Mouse (Mus musculus): Measurements from ENCODE around the gene Pear1.

Gene Pear1

DNA sequence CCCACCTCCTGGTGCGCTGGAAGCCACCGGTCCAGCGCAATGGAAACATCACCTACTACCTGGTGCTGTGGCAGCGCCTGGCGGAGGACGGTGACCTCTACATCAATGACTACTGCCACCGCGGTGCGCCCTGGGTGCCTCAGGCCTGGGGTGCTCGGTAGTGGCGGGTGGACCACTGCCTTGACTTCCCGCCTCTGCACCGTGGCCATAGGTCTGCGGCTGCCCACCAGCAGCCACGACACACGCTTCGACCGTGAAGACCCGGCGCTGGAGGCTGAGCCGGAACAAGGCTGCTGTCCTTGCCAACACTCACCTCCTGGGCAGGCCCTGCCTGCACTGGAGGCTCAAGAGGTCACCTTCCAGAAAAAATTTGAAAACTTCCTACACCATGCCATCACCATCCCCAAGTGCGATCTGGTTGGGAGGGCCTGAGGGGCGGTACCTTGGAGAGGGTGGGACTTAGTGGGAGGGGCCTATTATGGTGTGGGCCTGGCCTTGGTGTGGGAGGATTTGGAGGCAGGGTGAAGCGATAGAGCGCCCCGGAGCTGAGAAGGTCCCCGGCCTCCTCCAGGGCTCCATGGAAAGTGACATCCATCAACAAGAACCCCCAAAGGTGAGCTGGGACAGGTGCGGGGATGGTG lies 14.7 kb downstream of the Pear1 start:
- peak; percentile 65 for DNase-seq (ENCODE audit: low read depth, low spot score)

DNA sequence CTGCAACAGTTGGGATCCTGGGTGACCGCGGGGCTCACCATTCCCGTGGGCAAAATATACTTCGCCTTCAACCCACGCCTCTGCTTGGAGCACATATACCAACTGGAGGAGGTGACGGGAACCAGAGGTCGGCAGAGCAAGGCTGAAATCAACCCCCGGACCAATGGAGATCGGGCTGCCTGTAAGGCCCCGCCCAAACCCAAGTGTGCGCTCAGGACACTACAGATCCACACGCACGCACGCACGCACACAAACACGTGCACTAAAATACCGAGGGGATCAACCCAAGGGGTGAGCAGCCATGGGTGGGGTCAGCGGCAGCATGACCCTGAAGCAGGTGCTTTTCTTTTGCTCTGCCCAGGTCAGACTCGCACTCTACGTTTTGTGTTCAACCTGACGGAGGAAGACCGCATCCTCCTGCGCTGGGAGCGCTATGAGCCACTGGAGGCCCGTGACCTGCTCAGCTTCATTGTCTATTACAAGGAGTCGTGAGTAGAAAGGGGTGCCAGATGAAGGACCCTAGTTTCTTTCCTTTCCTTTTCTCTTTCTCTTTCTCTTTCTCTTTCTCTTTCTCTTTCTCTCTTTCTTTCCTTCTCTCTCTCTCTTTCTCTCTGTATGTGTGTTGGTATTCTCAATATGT lies 19.9 kb downstream of the Pear1 start:
- DNase-seq (ENCODE audit: low read depth, low spot score): peak; percentile 55

DNA sequence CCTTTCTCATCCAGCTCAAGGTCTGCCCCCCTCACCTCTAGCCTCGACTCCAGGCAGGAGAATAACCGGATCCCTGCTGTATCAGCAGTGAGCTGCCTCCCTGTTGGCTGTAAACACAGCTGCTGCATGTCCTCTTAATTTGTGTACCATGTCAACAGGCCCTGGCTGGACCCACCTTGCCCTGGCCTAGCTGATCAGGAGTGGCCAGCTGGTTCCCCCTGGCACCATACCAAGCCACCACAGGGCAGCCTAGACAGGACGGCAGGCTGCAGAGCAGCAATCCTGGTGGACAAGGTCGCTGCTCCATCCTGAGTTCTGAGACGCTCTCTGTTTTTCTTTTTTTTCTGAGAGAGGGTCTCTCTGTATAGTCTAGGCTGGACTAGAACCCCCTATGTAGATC lies 22.4 kb downstream of the Pear1 start:
- DNase-seq (ENCODE audit: low read depth, low spot score): no peak

GRCm38 (mm10) chr3:87796736-87797334 lies 27.3 kb downstream of the Pear1 start, which contains the start of gene Insrr:
Insrr (plus strand) TSS chr3:87796951.
- DNase-seq (ENCODE audit: low read depth, low spot score): peak; percentile 54

DNA sequence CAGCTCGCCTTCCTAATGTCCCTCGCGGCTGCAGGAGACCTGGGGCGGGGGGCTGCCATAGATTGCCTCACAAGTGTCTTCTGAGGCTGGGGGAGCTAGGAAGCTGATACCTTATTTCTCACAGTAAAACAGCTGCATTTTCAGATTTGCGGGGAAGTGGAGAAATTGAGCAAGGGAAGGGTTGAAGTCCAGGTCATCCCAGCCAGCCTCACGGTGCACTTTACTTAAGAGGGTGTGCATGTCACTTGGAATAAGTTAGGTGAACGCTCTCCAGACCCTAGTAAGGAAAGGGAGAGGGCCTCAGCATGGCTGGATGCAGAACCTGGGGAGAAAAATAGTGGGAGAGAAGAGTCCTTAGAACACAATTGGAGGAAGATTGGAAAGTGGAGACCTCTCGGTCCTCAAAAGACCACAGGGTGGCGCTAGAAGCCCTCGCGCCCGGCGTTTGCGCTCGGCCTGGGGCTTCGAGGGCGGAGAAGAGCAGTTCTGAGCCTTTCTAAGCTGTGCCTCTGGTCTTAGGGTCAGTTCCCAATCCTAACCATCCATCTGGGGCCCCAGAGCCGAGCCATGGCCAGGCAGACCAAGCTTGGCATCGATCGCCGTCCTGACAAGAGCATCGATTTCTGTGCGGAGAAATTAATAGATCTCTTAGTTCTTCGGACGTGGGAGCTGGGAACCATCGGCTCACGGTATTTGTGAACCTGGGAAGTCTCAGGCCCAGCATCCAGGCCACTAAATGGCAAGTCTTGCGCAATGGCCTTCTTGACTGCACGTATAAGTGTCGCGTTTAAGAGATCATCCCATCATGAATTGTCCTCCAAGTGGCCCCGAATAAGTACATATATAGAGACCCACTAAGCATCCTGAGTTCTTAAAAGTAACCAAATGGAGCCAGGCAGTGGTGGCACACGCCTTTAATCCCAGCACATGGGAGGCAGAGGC lies 28.5 kb downstream of the Pear1 start:
- peak; percentile 88 for DNase-seq (ENCODE audit: low read depth, low spot score)

DNA sequence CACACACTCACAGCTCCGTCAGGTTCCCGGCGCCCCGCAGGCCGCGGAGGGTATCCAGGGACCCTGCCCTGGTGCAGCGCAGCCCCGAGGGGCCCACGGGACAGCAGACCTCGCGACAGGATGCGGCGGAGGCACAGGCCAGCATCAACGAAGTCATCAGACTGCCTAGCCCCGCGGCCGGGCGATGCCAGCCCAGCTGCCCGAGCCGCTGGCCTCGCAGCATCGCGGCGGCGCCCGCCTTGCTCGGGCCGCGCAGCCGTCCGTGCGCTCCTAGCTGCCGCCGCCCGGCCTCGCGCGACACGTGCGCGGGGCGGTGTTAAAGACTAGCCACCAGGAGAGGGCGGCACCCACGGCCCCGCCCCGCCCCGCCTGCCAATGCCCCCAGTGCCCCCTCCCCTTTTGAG lies 29.2 kb downstream of the Pear1 start, which contains the start of gene Ntrk1:
TSS of gene Ntrk1 (minus strand) at position 241 of the 404 bp plus-strand sequence.
- DNase-seq (ENCODE audit: low read depth, low spot score): peak; percentile 61

DNA sequence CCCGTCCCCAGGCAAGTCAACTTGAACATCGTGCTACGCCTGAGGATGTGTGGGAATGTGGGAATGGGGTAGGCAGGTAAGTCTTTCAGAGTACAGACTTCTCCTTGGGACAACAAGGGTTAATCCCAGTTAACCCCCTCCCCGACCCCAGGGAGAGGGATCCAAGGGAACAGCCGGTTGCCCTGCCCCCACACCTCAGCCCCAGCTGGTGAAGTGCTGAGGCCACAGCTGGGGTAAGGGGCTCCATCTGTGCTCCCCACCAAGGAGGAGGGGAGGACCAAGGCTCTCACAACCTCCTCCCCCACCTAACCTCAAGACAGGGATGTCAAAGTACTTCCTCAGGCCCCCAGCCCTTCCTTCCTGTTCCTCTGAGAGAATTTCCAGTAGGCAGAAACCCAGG lies 34.3 kb downstream of the Pear1 start:
- no peak for DNase-seq (ENCODE audit: low read depth, low spot score)

- DNase-seq (ENCODE audit: low read depth, low spot score): peak; percentile 18
These were observed 34.9 kb downstream of the Pear1 start for GRCm38 (mm10) chr3:87789248-87789647.

- no peak for DNase-seq (ENCODE audit: low read depth, low spot score)
These were observed 38.4 kb downstream of the Pear1 start for GRCm38 (mm10) chr3:87785626-87786214.

- DNase-seq (ENCODE audit: low read depth, low spot score): no peak
These were observed 39.0 kb downstream of the Pear1 start for GRCm38 (mm10) chr3:87785156-87785555.

DNA sequence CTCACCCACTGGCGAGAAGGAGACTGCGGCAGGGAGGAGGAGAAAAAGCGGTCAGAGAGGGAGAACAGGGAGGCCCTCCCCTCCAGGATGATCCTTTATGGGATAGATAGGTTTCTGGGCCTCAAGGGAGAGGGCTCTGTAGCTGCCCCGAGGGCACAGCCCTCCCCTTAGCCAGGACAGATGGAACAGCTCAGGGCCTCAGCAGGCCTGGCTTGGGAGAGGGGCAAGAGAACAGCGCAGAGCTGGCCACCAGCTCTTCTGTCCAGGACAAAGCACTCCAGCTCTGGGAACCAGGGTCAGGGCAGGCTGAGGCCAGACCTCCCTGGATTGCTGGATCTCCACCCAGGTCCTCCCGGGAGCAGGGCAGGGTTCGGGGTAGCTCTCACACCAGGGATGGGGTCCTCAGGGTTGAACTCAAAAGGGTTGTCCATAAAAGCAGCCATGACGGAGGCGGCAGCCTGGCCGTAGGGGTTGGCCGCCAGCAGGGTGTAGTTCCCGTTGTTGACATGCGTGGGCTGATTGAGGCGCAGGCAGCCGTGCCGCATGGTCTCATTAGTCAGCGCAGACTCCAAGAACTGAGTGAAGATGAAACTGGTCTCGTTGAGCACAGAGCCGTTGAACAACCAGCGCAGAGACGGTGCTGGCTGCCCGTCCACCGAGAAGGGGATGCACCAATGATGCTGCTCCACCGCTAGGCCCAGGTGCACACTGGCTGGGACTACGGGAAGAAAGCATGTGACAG lies 40.7 kb downstream of the Pear1 start:
- peak; percentile 38 for DNase-seq (ENCODE audit: low read depth, low spot score)

GRCm38 (mm10) chr3:87779086-87779485 lies 45.0 kb downstream of the Pear1 start:
- DNase-seq (ENCODE audit: low read depth, low spot score): no peak

DNA sequence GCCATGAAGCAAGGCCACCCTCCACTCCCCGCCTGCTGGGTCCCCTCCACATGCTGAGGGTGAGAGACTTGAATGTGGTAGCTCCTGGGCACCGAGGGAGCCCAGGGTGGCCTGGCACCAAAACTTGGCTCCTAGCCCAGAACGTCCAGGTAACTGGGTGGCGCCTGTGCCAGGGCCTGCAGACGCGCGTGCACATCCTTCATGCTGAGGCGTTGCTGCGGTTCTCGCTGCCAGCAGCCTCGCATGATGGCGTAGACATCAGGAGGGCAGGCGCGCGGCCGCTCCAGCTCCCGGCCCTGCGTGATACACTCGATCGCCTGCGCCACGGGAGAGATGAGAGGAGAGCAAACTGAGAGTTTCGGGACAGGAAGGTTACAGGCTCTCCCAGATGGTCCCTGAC lies 45.8 kb downstream of the Pear1 start:
- peak; percentile 23 for DNase-seq (ENCODE audit: low read depth, low spot score)

GRCm38 (mm10) chr3:87771088-87771487 lies 53.0 kb downstream of the Pear1 start:
- no peak for DNase-seq (ENCODE audit: low read depth, low spot score)

DNA sequence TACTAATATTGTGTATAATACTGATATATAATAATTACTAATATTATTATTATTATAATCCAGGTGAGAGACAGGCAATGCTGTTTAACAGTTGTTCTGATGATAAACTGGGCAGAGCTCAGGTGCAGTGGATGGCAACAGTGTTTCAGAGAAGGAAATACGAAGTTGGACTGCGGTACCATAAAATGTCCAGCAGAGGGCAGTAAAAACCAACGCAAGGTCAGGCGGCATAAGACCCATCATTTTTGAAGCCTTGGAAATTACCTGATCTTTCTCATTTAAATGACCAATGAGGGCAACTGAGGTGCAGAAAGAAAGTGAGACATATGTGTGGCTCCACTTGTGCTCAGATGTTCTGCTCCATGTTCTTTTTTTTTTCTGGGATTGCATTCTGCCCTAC lies 53.8 kb downstream of the Pear1 start:
- peak; percentile 72 for DNase-seq (ENCODE audit: low read depth, low spot score)

- DNase-seq (ENCODE audit: low read depth, low spot score): no peak
These were observed 54.6 kb downstream of the Pear1 start for GRCm38 (mm10) chr3:87769506-87769905.

GRCm38 (mm10) chr3:87768844-87769243 lies 55.3 kb downstream of the Pear1 start:
- DNase-seq (ENCODE audit: low read depth, low spot score): peak; percentile 88

DNA sequence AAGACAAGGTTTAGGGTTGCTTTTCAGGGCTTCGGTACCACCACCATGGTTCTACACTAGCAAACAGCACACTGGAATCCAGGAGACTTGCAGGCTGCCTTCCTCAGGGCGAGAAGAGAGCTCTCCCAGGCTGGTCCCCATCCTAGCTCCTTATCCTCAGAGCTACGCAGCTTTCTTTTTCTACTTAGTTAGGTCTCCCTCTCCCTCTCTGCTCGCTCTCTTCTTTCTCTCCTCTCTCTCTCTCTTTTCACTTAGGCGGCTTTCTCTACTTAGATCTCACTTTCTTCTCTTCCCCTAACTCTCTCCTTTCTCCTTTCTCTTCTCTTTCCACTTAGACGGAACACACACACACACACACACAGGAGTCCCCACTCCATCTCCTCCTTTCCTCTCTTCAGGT lies 55.7 kb downstream of the Pear1 start:
- DNase-seq (ENCODE audit: low read depth, low spot score): no peak

DNA sequence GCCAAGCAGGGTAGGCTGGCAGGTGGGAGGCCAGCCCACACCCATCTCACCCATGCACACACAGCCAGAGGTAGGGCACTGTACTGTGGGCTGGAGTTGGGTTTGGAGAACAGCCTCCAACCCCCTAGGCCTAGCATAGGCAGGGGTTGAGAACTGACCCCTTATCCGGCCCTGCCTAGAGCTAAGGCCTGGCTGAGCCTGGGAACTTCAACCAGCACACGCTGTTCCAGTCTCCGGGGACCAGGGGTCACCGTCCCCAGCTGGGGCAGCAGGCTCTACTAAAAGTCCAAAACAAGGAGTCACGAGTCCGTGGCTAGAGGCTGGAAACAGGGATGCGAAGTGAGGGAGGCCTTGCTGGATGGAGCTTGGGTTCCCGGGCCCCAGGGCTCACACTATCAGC lies 56.3 kb downstream of the Pear1 start:
- no peak for DNase-seq (ENCODE audit: low read depth, low spot score)

GRCm38 (mm10) chr3:87766284-87766667 lies 57.8 kb downstream of the Pear1 start:
- DNase-seq (ENCODE audit: low read depth, low spot score): no peak
